Mouse (Mus musculus): ENCODE measurements at regions not wholly inside any gene's neighbourhood (a gene's known extent, or its start where the extent isn't known, plus 50 kb on each side); places are given as distances from the start of the nearest gene placed in this dataset.

DNA sequence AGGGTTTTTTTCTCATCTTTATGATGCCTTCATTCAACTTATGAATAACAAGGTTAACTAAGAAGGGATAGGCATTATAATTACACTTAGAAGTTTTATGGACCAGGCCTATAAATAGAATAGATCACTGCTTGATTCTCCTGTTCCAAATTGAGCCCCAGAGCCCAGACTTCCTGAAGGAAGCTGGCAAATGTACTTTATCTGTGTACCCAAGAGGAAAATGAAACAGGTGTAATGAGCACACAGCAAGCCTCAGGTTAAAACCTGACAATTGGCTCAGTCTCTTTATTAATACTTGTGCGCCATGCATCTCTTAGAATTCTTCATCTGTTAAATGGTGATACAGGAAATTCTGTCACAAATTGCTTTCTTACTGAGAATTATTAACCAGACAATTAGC is 95.4 kb upstream of the Kcnip4 start:
- no peak for TF ChIP-seq CTCF (IDR thresholded peaks at IDR 0.05; ENCODE audit: control insufficient read depth, insufficient read depth, insufficient replicate concordance, low read depth, low read length)
- TF ChIP-seq POLR2A (IDR thresholded peaks at IDR 0.05; ENCODE audit: control insufficient read depth, low read depth, low read length), result no peak

Data from testis, adult 2 months (tissue).